Mouse (Mus musculus) bone marrow, adult 2 months (tissue): ENCODE results near the gene Zbtb45.

ENCODE experiments used
- CTCF ChIP-seq: fragments of 200-500 bp; IDR thresholded peaks from 2 replicates; pipeline ENCODE4 v1.5.1; 2011; ENCODE audit warnings: low read length, control low read depth; ENCODE audit not compliant: control insufficient read depth, insufficient read depth
- POLR2A ChIP-seq: fragments of 200-500 bp; IDR thresholded peaks from 2 replicates; pipeline ENCODE4 v1.6.1; 2011; ENCODE audit warnings: low read depth, mild to moderate bottlenecking, control low read depth, low read length, borderline replicate concordance; ENCODE audit not compliant: control insufficient read depth

- no peak for TF ChIP-seq CTCF
- TF ChIP-seq POLR2A = no peak
These were observed 24.1 kb downstream of the Zbtb45 start for GRCm38 (mm10) chr7:12985724-12986123.
